Mouse (Mus musculus) myocyte (in vitro differentiated cells): ENCODE data around the gene Olfr601. TPM values are rescaled to one million over a fixed set of nuclear protein-coding genes. Genes with fewer than 3 reads are reported as not detected.
"Not testable (repeated sequence)": the region's sequence is repeated elsewhere in the genome, so short reads cannot be mapped to it uniquely, and the experiment has no call there.

Experiments used
- H3K27me3 ChIP-seq: one replicate; pipeline ENCODE4 v1.6.1; 2011; ENCODE audit not compliant: control insufficient read depth, insufficient read depth, insufficient read length
- H3K36me3 ChIP-seq: one replicate; pipeline ENCODE4 v1.6.1; 2011; ENCODE audit not compliant: control insufficient read depth, insufficient read depth
- H3K4me2 ChIP-seq: one replicate; pipeline ENCODE4 v1.6.1; 2011; ENCODE audit warnings: low read depth, control low read depth
- H3K4me3 ChIP-seq: one replicate; pipeline ENCODE4 v1.5.1; 2011; ENCODE audit warnings: mild to moderate bottlenecking, control low read depth, moderate library complexity
- H3K79me2 ChIP-seq: one replicate; pipeline ENCODE4 v1.6.1; 2011; ENCODE audit not compliant: control insufficient read depth, insufficient read depth
- H3ac ChIP-seq: one replicate; pipeline ENCODE4 v1.6.1; 2011; ENCODE audit not compliant: control insufficient read depth, insufficient read length
- CEBPB ChIP-seq: IDR thresholded peaks from 2 replicates; pipeline ENCODE4 v1.6.1; 2011; ENCODE audit warnings: mild to moderate bottlenecking, moderate library complexity; ENCODE audit not compliant: poor library complexity, insufficient read depth, severe bottlenecking
- E2F4 ChIP-seq: IDR thresholded peaks from one replicate; pipeline ENCODE4 v1.6.1; 2011; ENCODE audit warnings: mild to moderate bottlenecking, control low read depth, moderate library complexity; ENCODE audit not compliant: insufficient read depth
- MAX ChIP-seq: IDR thresholded peaks from one replicate; pipeline ENCODE4 v1.6.1; 2011; ENCODE audit warnings: low read depth, mild to moderate bottlenecking, control low read depth
- MYOD1 ChIP-seq, 3 experiments: IDR thresholded peaks; one replicate each; pipeline ENCODE4 v1.6.1; 2011; ENCODE audit warnings: control low read depth in 2 of 3, low read depth in 2 of 3, mild to moderate bottlenecking in 2 of 3, moderate library complexity in 1 of 3; ENCODE audit not compliant: insufficient read length in 2 of 3, control insufficient read depth in 1 of 3
- MYOG ChIP-seq, 3 experiments: IDR thresholded peaks; one replicate each; pipeline ENCODE4 v1.6.1; 2011; ENCODE audit warnings: control low read depth in 2 of 3, low read depth in 2 of 3, mild to moderate bottlenecking in 2 of 3; ENCODE audit not compliant: insufficient read length in 2 of 3, control insufficient read depth in 1 of 3, insufficient read depth in 1 of 3
- POLR2A ChIP-seq: IDR thresholded peaks from one replicate; pipeline ENCODE4 v1.6.1; 2011; ENCODE audit warnings: low read depth, mild to moderate bottlenecking, control low read depth, moderate library complexity; ENCODE audit not compliant: insufficient read length
- POLR2AphosphoS2 ChIP-seq: IDR thresholded peaks from one replicate; pipeline ENCODE4 v1.6.1; 2011; ENCODE audit warnings: low read depth, control low read depth; ENCODE audit not compliant: insufficient read length
- REST ChIP-seq: IDR thresholded peaks from one replicate; pipeline ENCODE4 v1.6.1; 2011; ENCODE audit warnings: mild to moderate bottlenecking, control low read depth, moderate library complexity; ENCODE audit not compliant: insufficient read depth, insufficient read length
- SRF ChIP-seq: IDR thresholded peaks from one replicate; pipeline ENCODE4 v1.6.1; 2011; ENCODE audit warnings: low read depth; ENCODE audit not compliant: control insufficient read depth, insufficient read length
- TCF12 ChIP-seq: IDR thresholded peaks from one replicate; pipeline ENCODE4 v1.6.1; 2011; ENCODE audit warnings: mild to moderate bottlenecking, control low read depth; ENCODE audit not compliant: poor library complexity, insufficient read depth, severe bottlenecking
- TCF3 ChIP-seq: IDR thresholded peaks from one replicate; pipeline ENCODE4 v1.6.1; 2011; ENCODE audit warnings: low read depth, control low read depth; ENCODE audit not compliant: insufficient read length
- USF1 ChIP-seq: IDR thresholded peaks from one replicate; pipeline ENCODE4 v1.6.1; 2011; ENCODE audit warnings: low read depth, mild to moderate bottlenecking, control low read depth, moderate library complexity
- polyA plus RNA-seq: library from polyadenylated mRNA; unstranded; fragments of >200 nt; fragmentation: generic; extraction: Trizol; gene quantifications from one replicate; pipeline ENCODE4 v1.2.1, GENCODE M21; 2012; ENCODE audit warnings: missing spikeins

Gene Olfr601
- polyA plus RNA-seq, 1 experiment: not detected

- Histone ChIP-seq H3K79me2 (no peaks in the 10 kb centered on the region), H3K4me2 (no peak within 1 kb of the TSS), H3K36me3 (no peaks in the 10 kb centered on the region), H3K4me3 (no peak within 1 kb of the TSS), H3ac (no peak within 1 kb of the TSS), H3K27me3 (no peaks in the 10 kb centered on the region)
- TF ChIP-seq TCF3: no peak
- TF ChIP-seq MAX: no peak
- no peak for TF ChIP-seq POLR2A
- TF ChIP-seq TCF12: no peak
- TF ChIP-seq USF1: no peak
- TF ChIP-seq MYOG (IDR thresholded peaks at IDR 0.05; ENCODE audit: control insufficient read depth in 1 of 3, insufficient read depth in 1 of 3, insufficient read length in 2 of 3, low read depth in 2 of 3): no peak
- TF ChIP-seq REST: no peak
- no peak for TF ChIP-seq POLR2AphosphoS2
- no peak for TF ChIP-seq MYOD1 (IDR thresholded peaks at IDR 0.05; ENCODE audit: control insufficient read depth in 1 of 3, insufficient read length in 2 of 3, low read depth in 2 of 3)
- TF ChIP-seq SRF: no peak
- no peak for TF ChIP-seq CEBPB
- no peak for TF ChIP-seq E2F4
Measured at GRCm38 (mm10) chr7:103349569-103349968, 12.9 kb downstream of the Olfr601 start, which contains the start of gene Olfr600. TSS of gene Olfr600 (minus strand) at chr7:103349669.

- Histone ChIP-seq H3K4me3 (no peak within 1 kb of the TSS), H3K4me2 (no peak within 1 kb of the TSS), H3ac (no peak within 1 kb of the TSS), H3K36me3 (no peaks in the 10 kb centered on the region), H3K27me3 (no peaks in the 10 kb centered on the region), H3K79me2 (no peaks in the 10 kb centered on the region)
- no peak for TF ChIP-seq TCF12
- no peak for TF ChIP-seq CEBPB
- TF ChIP-seq E2F4: no peak
Measured at GRCm38 (mm10) chr7:103335617-103336016, 26.8 kb downstream of the Olfr601 start, which contains the start of gene Olfr599. TSS of gene Olfr599 (plus strand) at chr7:103335917.

DNA sequence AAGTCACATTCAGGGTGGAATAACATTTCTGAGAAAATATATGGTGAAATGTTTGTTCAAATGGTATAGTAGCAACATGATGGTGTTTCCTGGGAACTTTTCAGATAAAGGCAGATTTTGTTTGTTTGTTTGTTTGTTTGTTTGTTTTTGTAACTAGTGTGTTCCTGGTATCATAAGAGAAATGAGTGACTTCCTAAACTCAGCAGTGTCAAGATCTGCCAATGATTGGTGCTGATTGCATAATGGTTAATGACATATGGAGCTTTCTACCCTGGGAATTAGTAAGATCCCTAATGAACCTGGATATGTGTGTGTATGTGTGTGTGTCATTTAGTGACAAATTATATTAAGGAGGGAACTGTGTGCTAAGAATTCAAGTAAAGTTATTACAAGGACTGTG is 39.2 kb downstream of the Olfr601 start, which contains the start of gene Olfr598:
Gene Olfr598 (plus strand): TSS at position 301 of the 400 bp plus-strand sequence.
- no peaks in the 10 kb centered on the region for H3K36me3 ChIP-seq
- no peak within 1 kb of the TSS for H3ac ChIP-seq
- no peak within 1 kb of the TSS for H3K4me2 ChIP-seq
- no peak for TF ChIP-seq E2F4
- no peak for TF ChIP-seq SRF
- TF ChIP-seq TCF3: no peak
- no peak for TF ChIP-seq TCF12
- no peak for TF ChIP-seq MYOG (IDR thresholded peaks at IDR 0.05; ENCODE audit: control insufficient read depth in 1 of 3, insufficient read depth in 1 of 3, insufficient read length in 2 of 3, low read depth in 2 of 3)
- TF ChIP-seq POLR2AphosphoS2: no peak
- TF ChIP-seq USF1: no peak
- TF ChIP-seq POLR2A: no peak
- H3K4me3 ChIP-seq: no peak within 1 kb of the TSS
- H3K79me2 ChIP-seq: no peaks in the 10 kb centered on the region
- no peaks in the 10 kb centered on the region for H3K27me3 ChIP-seq

DNA sequence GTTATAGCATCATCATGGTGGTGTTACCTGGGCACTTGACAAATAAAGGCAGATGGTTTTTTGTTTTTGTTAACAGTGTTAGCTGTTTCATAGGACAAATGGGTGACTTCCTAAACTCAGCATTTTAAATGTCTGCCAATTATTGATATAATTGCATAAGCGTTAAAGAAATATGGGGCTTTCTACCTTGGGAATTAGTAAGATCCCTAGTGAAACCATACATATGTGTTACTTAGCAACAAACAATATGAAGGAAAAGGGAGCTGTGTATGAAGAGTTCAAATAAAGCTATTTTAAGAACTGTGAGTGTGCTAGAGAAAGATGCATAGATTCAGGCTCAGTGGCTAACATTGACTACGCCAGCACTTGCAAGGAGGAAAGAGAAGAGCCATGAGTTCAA is 46.4 kb downstream of the Olfr601 start, which contains the start of gene Olfr597:
Gene Olfr597 (plus strand): TSS at position 301 of the 400 bp plus-strand sequence.
- H3K27me3 ChIP-seq, H3ac ChIP-seq, H3K36me3 ChIP-seq, H3K4me2 ChIP-seq, H3K79me2 ChIP-seq, H3K4me3 ChIP-seq: not testable (repeated sequence)

Other genes with a start within 250 kb of the Olfr601 start
- not detected for gene Olfr586, start 237.0 kb downstream of the Olfr601 start, polyA plus RNA-seq
- gene Olfr588-ps1, start 221.8 kb downstream of the Olfr601 start, polyA plus RNA-seq: not detected
- gene Olfr589, start 206.3 kb downstream of the Olfr601 start, polyA plus RNA-seq: not detected
- gene Olfr591, start 184.3 kb downstream of the Olfr601 start, polyA plus RNA-seq: not detected
- gene Olfr592, start 177.9 kb downstream of the Olfr601 start, polyA plus RNA-seq: not detected
- gene Olfr593, start 150.8 kb downstream of the Olfr601 start, polyA plus RNA-seq: not detected
- not detected for gene Olfr594, start 145.7 kb downstream of the Olfr601 start, polyA plus RNA-seq
- 0.05 TPM for gene Usp17ld, start 110.2 kb downstream of the Olfr601 start, polyA plus RNA-seq
- gene Olfr596, start 57.0 kb downstream of the Olfr601 start, polyA plus RNA-seq: not detected
- gene Olfr597, start 46.3 kb downstream of the Olfr601 start, polyA plus RNA-seq: not detected
- gene Olfr598, start 39.1 kb downstream of the Olfr601 start, polyA plus RNA-seq: not detected
- gene Olfr599, start 26.7 kb downstream of the Olfr601 start, polyA plus RNA-seq: not detected
- not detected for gene Olfr600, start 13.0 kb downstream of the Olfr601 start, polyA plus RNA-seq
- not detected for gene Olfr603, start 23.5 kb upstream of the Olfr601 start, polyA plus RNA-seq
- not detected for gene Usp17lc, start 52.4 kb upstream of the Olfr601 start, polyA plus RNA-seq
- gene Olfr605, start 82.8 kb upstream of the Olfr601 start, polyA plus RNA-seq: not detected
- not detected for gene Olfr606, start 86.4 kb upstream of the Olfr601 start, polyA plus RNA-seq
- gene Olfr607, start 101.5 kb upstream of the Olfr601 start, polyA plus RNA-seq: not detected
- gene Olfr608, start 107.2 kb upstream of the Olfr601 start, polyA plus RNA-seq: not detected
- not detected for gene Olfr609, start 135.4 kb upstream of the Olfr601 start, polyA plus RNA-seq
- not detected for gene Olfr610, start 149.5 kb upstream of the Olfr601 start, polyA plus RNA-seq
- not detected for gene Olfr611, start 158.2 kb upstream of the Olfr601 start, polyA plus RNA-seq
- not detected for gene Olfr612, start 180.1 kb upstream of the Olfr601 start, polyA plus RNA-seq
- gene Olfr613, start 185.4 kb upstream of the Olfr601 start, polyA plus RNA-seq: not detected
- gene Olfr615, start 193.4 kb upstream of the Olfr601 start, polyA plus RNA-seq: not detected
- gene Olfr616, start 206.5 kb upstream of the Olfr601 start, polyA plus RNA-seq: not detected
- gene Olfr617, start 210.4 kb upstream of the Olfr601 start, polyA plus RNA-seq: not detected
- not detected for gene Olfr618, start 227.4 kb upstream of the Olfr601 start, polyA plus RNA-seq
- gene Olfr619, start 237.9 kb upstream of the Olfr601 start, polyA plus RNA-seq: not detected
- not detected for gene Olfr620, start 249.9 kb upstream of the Olfr601 start, polyA plus RNA-seq